Mouse (Mus musculus) testis, adult 2 months (tissue): ENCODE results near the gene Ccnd3.
A peak's percentile ranks its signal among the peaks of the same experiment; 100 is the strongest.

Experiments used
- CTCF ChIP-seq: fragments of 200-500 bp; IDR thresholded peaks from 2 replicates; pipeline ENCODE4 v1.5.1; 2012; ENCODE audit warnings: low read depth, mild to moderate bottlenecking, inconsistent platforms, low read length, moderate library complexity; ENCODE audit not compliant: control insufficient read depth, insufficient read depth, insufficient replicate concordance
- POLR2A ChIP-seq: fragments of 200-500 bp; IDR thresholded peaks from 2 replicates; pipeline ENCODE4 v1.6.1; 2012; ENCODE audit warnings: low read depth, mild to moderate bottlenecking, inconsistent platforms, low read length, moderate library complexity; ENCODE audit not compliant: control insufficient read depth

DNA sequence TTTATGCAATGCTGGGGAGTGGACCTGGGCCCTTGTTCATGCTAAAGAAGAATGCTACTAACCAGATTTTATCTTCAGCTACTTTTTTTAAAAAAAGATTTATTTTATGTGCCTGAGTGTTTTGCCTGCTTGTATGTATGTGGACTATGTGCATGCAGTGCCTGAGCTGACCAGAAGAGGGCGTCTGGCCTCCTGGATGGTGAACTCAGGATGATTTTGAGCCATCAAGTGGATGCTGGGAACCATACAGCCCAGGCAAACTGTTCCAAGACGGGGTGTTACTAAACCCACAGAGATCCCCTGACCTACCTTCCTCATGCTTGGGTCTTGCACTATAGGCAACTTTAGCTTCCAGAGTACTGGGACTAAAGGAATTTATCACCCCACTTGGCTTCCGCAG is 29.1 kb upstream of the Ccnd3 start:
- TF ChIP-seq CTCF, result peak; percentile 89; the same call in 1 of the 2 replicates
- TF ChIP-seq POLR2A, result no peak
